Mouse (Mus musculus): Measurements from ENCODE around the gene Slc35e2. TPM values are rescaled to one million over a fixed set of nuclear protein-coding genes. Genes with fewer than 3 reads are reported as not detected.

Gene Slc35e2
- polyA plus RNA-seq, 1 experiment from 2014 or later = 5.8 TPM

DNA sequence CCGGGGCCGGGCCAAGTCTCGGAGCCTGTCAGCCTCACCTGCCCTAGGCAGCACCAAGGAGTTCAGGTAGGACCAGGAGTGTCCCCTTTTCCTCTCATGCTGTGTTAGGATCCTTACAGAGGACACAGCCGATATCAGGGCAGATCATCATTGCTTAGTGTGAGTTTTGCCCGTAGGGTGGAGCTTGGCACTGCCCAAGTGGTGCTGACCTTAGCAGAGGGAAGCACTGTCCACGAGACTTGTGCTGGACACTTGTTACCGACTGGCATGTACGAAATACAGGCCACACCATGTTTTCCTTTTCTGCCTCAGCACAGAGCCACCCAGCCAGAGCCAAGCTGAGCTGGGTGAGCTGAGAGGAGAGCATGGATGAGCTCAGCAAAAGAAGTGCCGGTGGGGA is 24.1 kb upstream of the Slc35e2 start:
- Histone ChIP-seq H3K4me2 (no peak overlapping the region), H3K9me3 (replicated peaks) (no peaks in the 10 kb centered on the region), H3K36me3 (peaks cover 7% of the 10 kb centered on the region; the same call in 1 of the 2 replicates), H3K4me1 (replicated peaks) (0 out of 2 replicates have a peak, but pooled peaks cover 4% of the 10 kb centered on the region), H3K9ac (no peak overlapping the region), H3K27ac (no peak overlapping the region), H3K27me3 (no peaks in the 10 kb centered on the region), H3K4me3 (no peak overlapping the region)
- no peak for ATAC-seq (replicated peaks; ENCODE audit: insufficient number of reproducible peaks, insufficient read depth, low FRiP score, low read depth)
- WGBS = 88% methylated on average over 9 of the region's 9 CpGs

DNA sequence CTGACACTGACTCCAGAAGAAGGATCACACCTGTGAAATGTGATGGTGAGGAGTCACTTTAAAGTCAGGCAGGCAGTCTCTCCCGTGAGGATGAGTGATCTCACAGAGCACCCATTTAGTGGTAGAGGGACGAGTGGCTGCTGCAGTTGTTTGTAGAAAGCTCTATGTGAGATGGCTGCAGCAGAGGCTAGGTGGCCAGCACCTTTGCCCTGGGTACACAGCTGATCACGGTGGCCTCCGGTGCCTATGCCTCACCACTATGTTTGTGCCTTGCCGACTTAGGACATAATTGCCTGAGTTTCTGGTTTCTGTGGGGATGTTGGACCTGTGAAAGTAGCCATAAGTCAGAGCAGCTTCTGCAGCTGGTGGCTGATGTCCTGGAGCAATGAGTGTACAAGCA is 23.5 kb upstream of the Slc35e2 start:
- 82% methylated on average over 5 of the region's 5 CpGs for WGBS
- Histone ChIP-seq H3K4me2 (no peak overlapping the region), H3K27me3 (no peaks in the 10 kb centered on the region), H3K9me3 (replicated peaks) (no peaks in the 10 kb centered on the region), H3K4me3 (no peak overlapping the region), H3K27ac (no peak overlapping the region), H3K4me1 (replicated peaks) (0 out of 2 replicates have a peak, but pooled peaks cover 4% of the 10 kb centered on the region), H3K9ac (no peak overlapping the region), H3K36me3 (peaks cover 9% of the 10 kb centered on the region; the same call in 1 of the 2 replicates)
- ATAC-seq (replicated peaks; ENCODE audit: insufficient number of reproducible peaks, insufficient read depth, low FRiP score, low read depth) = no peak

DNA sequence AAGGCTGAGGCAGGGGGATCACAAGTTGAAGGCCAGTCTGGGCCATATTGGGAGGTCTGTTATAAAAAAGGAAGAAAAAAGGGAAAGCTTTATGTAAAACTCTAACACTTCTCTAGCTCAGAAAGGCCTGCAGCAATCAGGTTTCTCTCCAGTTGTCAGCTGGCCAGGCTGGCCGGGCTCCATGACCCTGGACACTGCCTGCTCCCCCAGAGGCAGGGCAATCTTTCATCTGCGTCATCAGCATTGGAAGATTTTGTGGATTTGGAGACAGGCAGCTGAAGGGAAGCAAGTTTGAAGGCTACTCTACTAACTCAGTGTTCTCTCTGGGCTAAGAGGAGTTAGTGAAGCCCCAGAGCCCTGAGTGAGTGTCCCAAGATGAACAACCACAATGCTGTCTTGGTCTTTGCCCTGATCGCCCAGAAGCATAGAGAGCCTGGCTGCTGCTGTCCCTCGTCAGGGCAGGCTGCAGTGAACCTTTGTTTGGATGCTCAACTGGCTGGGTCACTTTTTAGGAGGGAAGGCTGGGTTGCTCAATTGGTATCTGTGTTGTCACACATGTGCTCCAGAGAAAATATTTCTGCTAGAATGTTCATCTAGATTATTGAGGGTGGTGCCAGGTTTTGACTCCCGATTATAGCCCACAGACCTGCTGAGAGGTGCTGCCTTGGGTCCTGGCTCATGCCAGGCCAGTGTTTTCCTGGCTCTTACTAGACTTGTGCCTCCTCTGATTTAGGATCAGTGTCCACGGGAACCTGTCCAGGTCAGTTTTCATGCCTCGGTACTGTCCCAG is 22.7 kb upstream of the Slc35e2 start:
- no peak for ATAC-seq (replicated peaks; ENCODE audit: insufficient number of reproducible peaks, insufficient read depth, low FRiP score, low read depth)
- H3K27me3 ChIP-seq = no peaks in the 10 kb centered on the region
- H3K9ac ChIP-seq = no peak overlapping the region
- no peaks in the 10 kb centered on the region for H3K9me3 ChIP-seq (replicated peaks)
- peaks cover 14% of the 10 kb centered on the region; the same call in 1 of the 2 replicates for H3K36me3 ChIP-seq
- H3K4me2 ChIP-seq = no peak overlapping the region
- 0 out of 2 replicates have a peak, but pooled peaks cover 4% of the 10 kb centered on the region for H3K4me1 ChIP-seq (replicated peaks)
- no peak overlapping the region for H3K27ac ChIP-seq
- H3K4me3 ChIP-seq = no peak overlapping the region
- WGBS = 77% methylated on average over 7 of the region's 7 CpGs

DNA sequence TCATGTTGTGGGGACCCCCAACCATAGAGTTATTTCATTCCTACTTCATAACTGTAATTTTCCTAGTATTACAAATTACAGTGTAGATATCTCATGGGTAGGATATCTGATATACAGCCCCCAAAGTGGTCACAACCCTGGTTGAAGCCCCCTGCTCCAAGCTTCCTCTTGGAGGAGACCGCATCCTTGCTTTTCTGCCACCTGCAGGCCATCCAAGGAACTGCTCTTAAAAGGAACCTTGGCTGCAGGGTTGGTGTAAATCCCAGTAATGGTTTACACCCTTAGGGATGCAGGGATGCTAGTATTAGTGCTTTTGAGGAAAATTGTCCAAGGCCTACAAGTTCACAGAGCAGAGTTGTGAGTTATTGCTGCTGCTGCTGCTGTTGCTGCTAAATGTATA is 20.8 kb upstream of the Slc35e2 start:
- H3K9me3 ChIP-seq (replicated peaks) = no peaks in the 10 kb centered on the region
- H3K4me1 ChIP-seq (replicated peaks) = no peaks in the 10 kb centered on the region
- no peak overlapping the region for H3K4me2 ChIP-seq
- no peak overlapping the region for H3K9ac ChIP-seq
- 33% methylated on average over 1 of the region's 1 CpGs for WGBS
- H3K27ac ChIP-seq = no peak overlapping the region
- no peaks in the 10 kb centered on the region for H3K27me3 ChIP-seq
- ATAC-seq (replicated peaks; ENCODE audit: insufficient number of reproducible peaks, insufficient read depth, low FRiP score, low read depth) = no peak
- no peak overlapping the region for H3K4me3 ChIP-seq
- peaks cover 31% of the 10 kb centered on the region for H3K36me3 ChIP-seq

- Histone ChIP-seq H3K4me2 (no peak overlapping the region), H3K9ac (no peak overlapping the region), H3K9me3 (replicated peaks) (no peaks in the 10 kb centered on the region), H3K27ac (no peak overlapping the region), H3K27me3 (no peaks in the 10 kb centered on the region), H3K36me3 (peaks cover 44% of the 10 kb centered on the region), H3K4me1 (replicated peaks) (no peaks in the 10 kb centered on the region), H3K4me3 (no peak overlapping the region)
- 89% methylated on average over 6 of the region's 6 CpGs for WGBS
- no peak for ATAC-seq (replicated peaks; ENCODE audit: insufficient number of reproducible peaks, insufficient read depth, low FRiP score, low read depth)
Observed at GRCm38 (mm10) chr4:155582279-155582905, 18.8 kb upstream of the Slc35e2 start.

GRCm38 (mm10) chr4:155589356-155589755 is 11.9 kb upstream of the Slc35e2 start:
- Histone ChIP-seq H3K4me2 (no peak overlapping the region), H3K4me3 (no peak overlapping the region), H3K27me3 (no peaks in the 10 kb centered on the region), H3K4me1 (replicated peaks) (no peaks in the 10 kb centered on the region), H3K9me3 (replicated peaks) (no peaks in the 10 kb centered on the region), H3K36me3 (peaks cover 53% of the 10 kb centered on the region), H3K27ac (no peak overlapping the region), H3K9ac (no peak overlapping the region)
- no peak for ATAC-seq (replicated peaks; ENCODE audit: insufficient number of reproducible peaks, insufficient read depth, low FRiP score, low read depth)
- WGBS = 95% methylated on average over 5 of the region's 5 CpGs

GRCm38 (mm10) chr4:155591012-155591719 is 10.1 kb upstream of the Slc35e2 start:
- Histone ChIP-seq H3K4me1 (replicated peaks) (no peaks in the 10 kb centered on the region), H3K9ac (no peak overlapping the region), H3K36me3 (peaks cover 35% of the 10 kb centered on the region), H3K4me2 (no peak overlapping the region), H3K9me3 (replicated peaks) (no peaks in the 10 kb centered on the region), H3K27me3 (no peaks in the 10 kb centered on the region), H3K4me3 (no peak overlapping the region), H3K27ac (no peak overlapping the region)
- 65% methylated on average over 7 of the region's 7 CpGs for WGBS
- ATAC-seq (replicated peaks; ENCODE audit: insufficient number of reproducible peaks, insufficient read depth, low FRiP score, low read depth) = no peak

- Histone ChIP-seq H3K36me3 (peaks cover 15% of the 10 kb centered on the region), H3K27me3 (no peaks in the 10 kb centered on the region), H3K4me1 (replicated peaks) (no peaks in the 10 kb centered on the region), H3K27ac (no peak overlapping the region), H3K4me3 (no peak overlapping the region), H3K9me3 (replicated peaks) (no peaks in the 10 kb centered on the region), H3K4me2 (no peak overlapping the region), H3K9ac (no peak overlapping the region)
- no peak for ATAC-seq (replicated peaks; ENCODE audit: insufficient number of reproducible peaks, insufficient read depth, low FRiP score, low read depth)
- 61% methylated on average over 1 of the region's 1 CpGs for WGBS
Observed at GRCm38 (mm10) chr4:155593780-155594179, 7.4 kb upstream of the Slc35e2 start.

- no peak for ATAC-seq (replicated peaks; ENCODE audit: insufficient number of reproducible peaks, insufficient read depth, low FRiP score, low read depth)
Observed at GRCm38 (mm10) chr4:155595777-155596176, 5.4 kb upstream of the Slc35e2 start.

DNA sequence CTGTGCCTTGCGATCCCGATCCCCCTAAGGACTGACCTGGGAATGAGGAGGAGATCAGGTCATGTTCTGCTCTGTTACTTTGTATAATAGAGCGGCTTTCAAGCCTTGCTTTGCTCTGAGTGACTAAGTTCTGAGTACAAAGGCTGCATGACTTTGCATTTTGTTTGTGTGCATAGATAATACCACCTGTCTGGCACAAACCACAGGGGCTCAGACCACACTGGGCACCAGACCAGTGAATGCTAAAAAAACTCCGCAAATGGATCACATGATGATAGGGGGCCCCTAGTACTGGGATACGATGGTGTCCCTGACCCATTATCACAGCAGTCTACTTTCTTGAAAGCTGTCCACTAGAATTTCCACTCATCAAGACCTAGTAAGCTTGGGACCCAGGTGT is 4.6 kb upstream of the Slc35e2 start:
- Histone ChIP-seq H3K9ac (no peak overlapping the region), H3K36me3 (no peaks in the 10 kb centered on the region), H3K27me3 (no peaks in the 10 kb centered on the region), H3K9me3 (replicated peaks) (no peaks in the 10 kb centered on the region), H3K4me1 (replicated peaks) (0 out of 2 replicates have a peak, but pooled peaks cover 6% of the 10 kb centered on the region), H3K4me3 (no peak overlapping the region), H3K4me2 (no peak overlapping the region), H3K27ac (no peak overlapping the region)
- ATAC-seq (replicated peaks; ENCODE audit: insufficient number of reproducible peaks, insufficient read depth, low FRiP score, low read depth) = no peak
- 67% methylated on average over 5 of the region's 5 CpGs for WGBS

More at GRCm38 (mm10) chr4:155595777-155596176, 5.4 kb upstream of the Slc35e2 start:
- WGBS = 70% methylated on average over 3 of the region's 3 CpGs
- Histone ChIP-seq H3K27ac (no peak overlapping the region), H3K4me2 (no peak overlapping the region), H3K9ac (no peak overlapping the region), H3K4me3 (no peak overlapping the region), H3K9me3 (replicated peaks) (no peaks in the 10 kb centered on the region), H3K27me3 (no peaks in the 10 kb centered on the region), H3K4me1 (replicated peaks) (0 out of 2 replicates have a peak, but pooled peaks cover 5% of the 10 kb centered on the region), H3K36me3 (no peaks in the 10 kb centered on the region)

GRCm38 (mm10) chr4:155598536-155598935 is 2.7 kb upstream of the Slc35e2 start:
- no peak overlapping the region for H3K9ac ChIP-seq
- H3K27ac ChIP-seq = no peak overlapping the region
- WGBS = 23% methylated on average over 20 of the region's 20 CpGs
- no peaks in the 10 kb centered on the region for H3K36me3 ChIP-seq
- H3K27me3 ChIP-seq = no peaks in the 10 kb centered on the region
- peaks cover 18% of the 10 kb centered on the region for H3K4me1 ChIP-seq (replicated peaks)
- ATAC-seq (replicated peaks; ENCODE audit: insufficient number of reproducible peaks, insufficient read depth, low FRiP score, low read depth) = no peak
- H3K4me3 ChIP-seq = no peak overlapping the region
- H3K4me2 ChIP-seq = no peak overlapping the region
- H3K9me3 ChIP-seq (replicated peaks) = no peaks in the 10 kb centered on the region

Data from heart, embryonic 15.5 days (tissue).